Mouse (Mus musculus) kidney, embryonic 14.5 days (tissue): ENCODE results near the gene S100a1. TPM values are rescaled to one million over a fixed set of nuclear protein-coding genes. Genes with fewer than 3 reads are reported as not detected.

ENCODE experiments used
- ATAC-seq: fragments of 200-750 bp; cut with Nextera tagmentation; 2 replicates; pipeline ENCODE4 v1.8.0; 2017; ENCODE audit warnings: moderate number of reproducible peaks, mild to moderate bottlenecking, moderate TSS enrichment, moderate library complexity; ENCODE audit not compliant: low FRiP score, low TSS enrichment
- H3K27ac ChIP-seq: fragments of 300-500 bp; sonication (generic); 2 replicates; pipeline ENCODE4 v1.5.1; 2014; ENCODE audit warnings: low read depth, mild to moderate bottlenecking, low read length, moderate library complexity, mixed read lengths
- H3K27me3 ChIP-seq: fragments of 300-500 bp; sonication (generic); 2 replicates; pipeline ENCODE4 v1.6.1; 2014; ENCODE audit warnings: mild to moderate bottlenecking, low read length; ENCODE audit not compliant: control insufficient read depth, insufficient read depth
- H3K36me3 ChIP-seq: fragments of 300-500 bp; sonication (generic); 2 replicates; pipeline ENCODE4 v1.6.1; 2014; ENCODE audit warnings: low read length, mixed read lengths; ENCODE audit not compliant: control insufficient read depth, insufficient read depth
- H3K4me1 ChIP-seq: fragments of 300-500 bp; sonication (generic); 2 replicates; pipeline ENCODE4 v1.6.1; 2014; ENCODE audit warnings: low read length, mixed read lengths; ENCODE audit not compliant: control insufficient read depth, insufficient read depth
- H3K4me2 ChIP-seq: fragments of 300-500 bp; sonication (generic); replicated peaks from 2 replicates; pipeline ENCODE4 v1.6.1; 2014; ENCODE audit warnings: low read depth, mild to moderate bottlenecking, low read length
- H3K4me3 ChIP-seq: fragments of 300-500 bp; sonication (generic); 2 replicates; pipeline ENCODE4 v1.5.1; 2014; ENCODE audit warnings: mild to moderate bottlenecking, low read length
- H3K9ac ChIP-seq: fragments of 300-500 bp; sonication (generic); 2 replicates; pipeline ENCODE4 v1.6.1; 2014; ENCODE audit warnings: low read depth, mild to moderate bottlenecking, low read length, moderate library complexity
- H3K9me3 ChIP-seq: fragments of 300-500 bp; sonication (generic); 2 replicates; pipeline ENCODE4 v1.6.1; 2016; ENCODE audit warnings: low read length; ENCODE audit not compliant: control insufficient read depth
- WGBS: fragments of 180-500 bp; shearing (Covaris S2); extraction: QIAGEN DNeasy Blood & Tissue Kit; methylation state at CpG from one replicate; pipeline ENCODE4 v1.1.7; 2014; 5-methylcytosine and 5-hydroxymethylcytosine counted together
- polyA plus RNA-seq: library from polyadenylated mRNA; unstranded; fragments of >200 nt; fragmentation: Nextera tagmentation; extraction: Ambion mirVana; gene quantifications from 2 replicates; pipeline ENCODE4 v1.2.1, GENCODE M21; 2014

Gene S100a1
- polyA plus RNA-seq, 1 experiment from 2014 or later, result 55.9 TPM

GRCm38 (mm10) chr3:90462579-90462978 lies 51.6 kb downstream of the S100a1 start:
- Histone ChIP-seq H3K27me3 (peaks cover 31% of the 10 kb centered on the region), H3K36me3 (no peaks in the 10 kb centered on the region), H3K9ac (no peak overlapping the region), H3K4me1 (no peaks in the 10 kb centered on the region), H3K4me3 (no peak overlapping the region), H3K4me2 (peak overlapping the region; percentile 10; the same call in 1 of the 2 replicates), H3K9me3 (no peaks in the 10 kb centered on the region), H3K27ac (no peak overlapping the region)
- 37% methylated on average over 7 of the region's 7 CpGs for WGBS
- ATAC-seq, result no peak

GRCm38 (mm10) chr3:90461935-90462334 lies 52.3 kb downstream of the S100a1 start:
- no peak for ATAC-seq
- H3K4me1 ChIP-seq, result no peaks in the 10 kb centered on the region
- H3K9ac ChIP-seq, result no peak overlapping the region
- H3K36me3 ChIP-seq, result no peaks in the 10 kb centered on the region
- no peak overlapping the region for H3K4me2 ChIP-seq
- WGBS, result 90% methylated on average over 3 of the region's 3 CpGs
- no peak overlapping the region for H3K4me3 ChIP-seq
- no peaks in the 10 kb centered on the region for H3K9me3 ChIP-seq
- peaks cover 31% of the 10 kb centered on the region for H3K27me3 ChIP-seq
- no peak overlapping the region for H3K27ac ChIP-seq

Other genes with a start within 250 kb of the S100a1 start
- 2.9 and 4.5 TPM in 2 replicates for gene Dennd4b, start 249.2 kb downstream of the S100a1 start, polyA plus RNA-seq
- gene Gatad2b, start 221.2 kb downstream of the S100a1 start, polyA plus RNA-seq, result 24.5 and 25.4 TPM in 2 replicates
- 8.2 and 12.3 TPM in 2 replicates for gene Slc27a3, start 124.5 kb downstream of the S100a1 start, polyA plus RNA-seq
- gene Ints3, start 80.8 kb downstream of the S100a1 start, polyA plus RNA-seq, result 24.0 and 39.2 TPM in 2 replicates
- gene Npr1, start 48.5 kb downstream of the S100a1 start, polyA plus RNA-seq, result 11.0 and 12.3 TPM in 2 replicates
- 245 and 262 TPM in 2 replicates for gene Ilf2, start 38.3 kb downstream of the S100a1 start, polyA plus RNA-seq
- 58.5 and 67.6 TPM in 2 replicates for gene Snapin, start 23.4 kb downstream of the S100a1 start, polyA plus RNA-seq
- gene Chtop, start 4.9 kb downstream of the S100a1 start, polyA plus RNA-seq, result 98.8 and 105 TPM in 2 replicates
- gene S100a13, start within 50 bp of the S100a1 start, polyA plus RNA-seq, result 30.2 and 38.0 TPM in 2 replicates
- 1.1 and 1.6 TPM in 2 replicates for gene S100a14, start 12.5 kb upstream of the S100a1 start, polyA plus RNA-seq
- gene S100a16, start 22.9 kb upstream of the S100a1 start, polyA plus RNA-seq, result 175 and 198 TPM in 2 replicates
- gene S100a3, start 46.2 kb upstream of the S100a1 start, polyA plus RNA-seq, result 0.06 TPM in 1 of 2 replicates, not detected in the other
- gene S100a2, start 75.9 kb upstream of the S100a1 start, polyA plus RNA-seq, result not detected in 2 replicates
- not detected in 2 replicates for gene Gm42674, start 87.5 kb upstream of the S100a1 start, polyA plus RNA-seq
- gene S100a4, start 89.4 kb upstream of the S100a1 start, polyA plus RNA-seq, result 2.7 and 3.9 TPM in 2 replicates
- 0.56 TPM in 1 of 2 replicates, not detected in the other for gene S100a5, start 94.1 kb upstream of the S100a1 start, polyA plus RNA-seq
- gene S100a6, start 98.5 kb upstream of the S100a1 start, polyA plus RNA-seq, result 115 and 148 TPM in 2 replicates
- gene S100a7a, start 139.6 kb upstream of the S100a1 start, polyA plus RNA-seq, result not detected in 2 replicates
- 2.4 and 4.2 TPM in 2 replicates for gene S100a8, start 154.6 kb upstream of the S100a1 start, polyA plus RNA-seq
- 1.3 and 2.0 TPM in 2 replicates for gene S100a9, start 181.3 kb upstream of the S100a1 start, polyA plus RNA-seq
- not detected in 2 replicates for gene Pglyrp4, start 212.5 kb upstream of the S100a1 start, polyA plus RNA-seq